Mouse (Mus musculus) spleen, postnatal 14 days (tissue): Measurements from ENCODE around the gene Zfp809.
"Not testable (repeated sequence)": the region's sequence is repeated elsewhere in the genome, so short reads cannot be mapped to it uniquely, and the experiment has no call there.

Experiments used
- DNase-seq, 2 experiments: peaks; one replicate each; pipeline ENCODE4 v3.0.0; 2021 to 2022; ENCODE audit warnings: low spot score in 2 of 2

Gene Zfp809

GRCm38 (mm10) chr9:22225581-22226388, at the start of gene Zfp809:
Gene Zfp809, plus strand, starts transcription at chr9:22225714.
- peak; percentile 99 for DNase-seq

GRCm38 (mm10) chr9:22188025-22188611, 37.4 kb upstream of the Zfp809 start, which contains the start of gene Zfp872:
Gene Zfp872, plus strand, starts transcription at chr9:22188090.
- DNase-seq = no peak

GRCm38 (mm10) chr9:22196412-22196811, 29.1 kb upstream of the Zfp809 start:
- DNase-seq = no peak

GRCm38 (mm10) chr9:22213785-22214194, 11.7 kb upstream of the Zfp809 start:
- DNase-seq = no peak

- no peak for DNase-seq
Measured at GRCm38 (mm10) chr9:22214549-22214948, 11.0 kb upstream of the Zfp809 start.

GRCm38 (mm10) chr9:22216705-22217104, 8.8 kb upstream of the Zfp809 start:
- no peak for DNase-seq

- DNase-seq = no peak
Measured at GRCm38 (mm10) chr9:22217858-22218493, 7.5 kb upstream of the Zfp809 start.

- DNase-seq = no peak
Measured at GRCm38 (mm10) chr9:22224066-22224465, 1.4 kb upstream of the Zfp809 start.

GRCm38 (mm10) chr9:22224536-22225503, 694 bp upstream of the Zfp809 start:
- DNase-seq = peak in 1 of 2 experiments; percentile 22

GRCm38 (mm10) chr9:22226389-22226673, 817 bp downstream of the Zfp809 start:
- not testable (repeated sequence) for DNase-seq

- no peak for DNase-seq
Measured at GRCm38 (mm10) chr9:22226846-22227245, 1.3 kb downstream of the Zfp809 start.

- DNase-seq = no peak
Measured at GRCm38 (mm10) chr9:22229386-22230026, 4.0 kb downstream of the Zfp809 start.

- no peak for DNase-seq
Measured at GRCm38 (mm10) chr9:22230061-22230460, 4.5 kb downstream of the Zfp809 start.

GRCm38 (mm10) chr9:22230556-22230955, 5.0 kb downstream of the Zfp809 start:
- DNase-seq = no peak

GRCm38 (mm10) chr9:22240001-22240400, 14.5 kb downstream of the Zfp809 start:
- no peak for DNase-seq

- no peak for DNase-seq
Measured at GRCm38 (mm10) chr9:22244242-22244641, 18.7 kb downstream of the Zfp809 start.

- DNase-seq = no peak
Measured at GRCm38 (mm10) chr9:22256579-22256978, 31.1 kb downstream of the Zfp809 start.

- no peak for DNase-seq
Measured at GRCm38 (mm10) chr9:22258784-22259183, 33.3 kb downstream of the Zfp809 start.

- peak; percentile 16 to 31 for DNase-seq
Measured at GRCm38 (mm10) chr9:22259184-22260091, 33.9 kb downstream of the Zfp809 start, which contains the start of gene Zfp599. Gene Zfp599, minus strand, starts transcription at chr9:22259895.

GRCm38 (mm10) chr9:22260092-22260422, 34.5 kb downstream of the Zfp809 start:
- no peak for DNase-seq
